Mouse (Mus musculus) hindbrain, embryonic 16.5 days (tissue): ENCODE measurements around the gene S100a2. TPM values are rescaled to one million over a fixed set of nuclear protein-coding genes. Genes with fewer than 3 reads are reported as not detected.
A peak's percentile ranks its signal among the peaks of the same experiment; 100 is the strongest.

Experiments used
- ATAC-seq: fragments of 200-750 bp; cut with Nextera tagmentation; 2 replicates; pipeline ENCODE4 v1.8.0; 2017; ENCODE audit warnings: moderate TSS enrichment, moderate library complexity
- H3K27ac ChIP-seq: fragments of 300-500 bp; sonication (generic); 2 replicates; pipeline ENCODE4 v1.5.1; 2014; ENCODE audit warnings: low read depth, mild to moderate bottlenecking, control low read depth, low read length, moderate library complexity
- H3K27me3 ChIP-seq: fragments of 300-500 bp; sonication (generic); replicated peaks from 2 replicates; pipeline ENCODE4 v1.6.1; 2014; ENCODE audit warnings: low read length; ENCODE audit not compliant: control insufficient read depth, insufficient read depth
- H3K36me3 ChIP-seq: fragments of 300-500 bp; sonication (generic); 2 replicates; pipeline ENCODE4 v1.6.1; 2014; ENCODE audit warnings: mild to moderate bottlenecking, low read length, moderate library complexity, mixed read lengths; ENCODE audit not compliant: control insufficient read depth, insufficient read depth
- H3K4me1 ChIP-seq: fragments of 300-500 bp; sonication (generic); 2 replicates; pipeline ENCODE4 v1.6.1; 2014; ENCODE audit warnings: low read depth, low read length; ENCODE audit not compliant: control insufficient read depth, insufficient read depth
- H3K4me2 ChIP-seq: fragments of 300-500 bp; sonication (generic); 2 replicates; pipeline ENCODE4 v1.6.1; 2014; ENCODE audit warnings: mild to moderate bottlenecking, low read length, control low read depth, moderate library complexity
- H3K4me3 ChIP-seq: fragments of 300-500 bp; sonication (generic); 2 replicates; pipeline ENCODE4 v1.5.1; 2014; ENCODE audit warnings: mild to moderate bottlenecking, low read length, control low read depth, moderate library complexity
- H3K9ac ChIP-seq: fragments of 300-500 bp; sonication (generic); 2 replicates; pipeline ENCODE4 v1.6.1; 2014; ENCODE audit warnings: low read depth, mild to moderate bottlenecking, control low read depth, low read length, moderate library complexity
- H3K9me3 ChIP-seq: fragments of 300-500 bp; sonication (generic); 2 replicates; pipeline ENCODE4 v1.6.1; 2014; ENCODE audit warnings: mild to moderate bottlenecking, low read length, moderate library complexity; ENCODE audit not compliant: control insufficient read depth
- WGBS: fragments of 180-500 bp; shearing (Covaris S2); extraction: QIAGEN DNeasy Blood & Tissue Kit; methylation state at CpG from one replicate; pipeline ENCODE4 v1.1.7; 2014; 5-methylcytosine and 5-hydroxymethylcytosine counted together
- polyA plus RNA-seq: library from polyadenylated mRNA; unstranded; fragments of >200 nt; fragmentation: Nextera tagmentation; extraction: Ambion mirVana; gene quantifications from 2 replicates; pipeline ENCODE4 v1.2.1, GENCODE M21; 2015

The S100a2 gene
- polyA plus RNA-seq, 1 experiment from 2014 or later = not detected

GRCm38 (mm10) chr3:90609102-90609501 is 19.1 kb downstream of the S100a2 start:
- Histone ChIP-seq H3K9me3 (no peaks in the 10 kb centered on the region), H3K27ac (no peak overlapping the region), H3K36me3 (no peaks in the 10 kb centered on the region), H3K9ac (no peak overlapping the region), H3K4me1 (peaks cover 5% of the 10 kb centered on the region), H3K27me3 (peaks cover 3% of the 10 kb centered on the region), H3K4me3 (no peak overlapping the region), H3K4me2 (no peak overlapping the region)
- ATAC-seq = no peak

GRCm38 (mm10) chr3:90611494-90611893 is 21.4 kb downstream of the S100a2 start:
- Histone ChIP-seq H3K4me2 (no peak overlapping the region), H3K4me3 (no peak overlapping the region), H3K27me3 (peaks cover 3% of the 10 kb centered on the region), H3K27ac (no peak overlapping the region), H3K4me1 (peaks cover 5% of the 10 kb centered on the region; the same call in 1 of the 2 replicates), H3K36me3 (no peaks in the 10 kb centered on the region), H3K9ac (no peak overlapping the region), H3K9me3 (no peaks in the 10 kb centered on the region)
- no peak for ATAC-seq
- WGBS = 95% methylated on average over 3 of the region's 3 CpGs

- ATAC-seq = no peak
- H3K4me1 ChIP-seq = peaks cover 5% of the 10 kb centered on the region; the same call in 1 of the 2 replicates
- H3K36me3 ChIP-seq = no peaks in the 10 kb centered on the region
- 72% methylated on average over 4 of the region's 4 CpGs for WGBS
- peaks cover 3% of the 10 kb centered on the region for H3K27me3 ChIP-seq
- H3K9ac ChIP-seq = no peak overlapping the region
- H3K9me3 ChIP-seq = no peaks in the 10 kb centered on the region
- H3K4me3 ChIP-seq = no peak overlapping the region
- no peak overlapping the region for H3K27ac ChIP-seq
- H3K4me2 ChIP-seq = no peak overlapping the region
These were observed 22.0 kb downstream of the S100a2 start for GRCm38 (mm10) chr3:90612061-90612460.

GRCm38 (mm10) chr3:90612728-90613291 is 22.8 kb downstream of the S100a2 start, which contains the start of gene S100a6:
TSS of gene S100a6 (plus strand) at chr3:90612882.
- Histone ChIP-seq H3K4me2 (peak within 1 kb of the TSS; percentile 71), H3K4me1 (peaks cover 5% of the 10 kb centered on the region; the same call in 1 of the 2 replicates), H3K27me3 (peaks cover 3% of the 10 kb centered on the region), H3K27ac (no peak within 1 kb of the TSS), H3K36me3 (no peaks in the 10 kb centered on the region), H3K4me3 (peak within 1 kb of the TSS; percentile 35), H3K9me3 (no peaks in the 10 kb centered on the region), H3K9ac (peak within 1 kb of the TSS; percentile 51)
- ATAC-seq = peak; percentile 86
- WGBS = under 1% methylated on average over 23 of the region's 23 CpGs

GRCm38 (mm10) chr3:90613461-90614147 is 23.6 kb downstream of the S100a2 start:
- no peak overlapping the region for H3K27ac ChIP-seq
- 77% methylated on average over 7 of the region's 7 CpGs for WGBS
- peak overlapping the region; percentile 71 for H3K4me2 ChIP-seq
- H3K36me3 ChIP-seq = no peaks in the 10 kb centered on the region
- H3K9me3 ChIP-seq = no peaks in the 10 kb centered on the region
- no peak for ATAC-seq
- peaks cover 5% of the 10 kb centered on the region; the same call in 1 of the 2 replicates for H3K4me1 ChIP-seq
- H3K27me3 ChIP-seq = peaks cover 3% of the 10 kb centered on the region
- H3K9ac ChIP-seq = no peak overlapping the region
- H3K4me3 ChIP-seq = peak overlapping the region; percentile 35

- peaks cover 5% of the 10 kb centered on the region; the same call in 1 of the 2 replicates for H3K4me1 ChIP-seq
- no peaks in the 10 kb centered on the region for H3K36me3 ChIP-seq
- no peak overlapping the region for H3K27ac ChIP-seq
- 91% methylated on average over 6 of the region's 6 CpGs for WGBS
- no peak overlapping the region for H3K4me2 ChIP-seq
- no peak overlapping the region for H3K4me3 ChIP-seq
- no peak overlapping the region for H3K9ac ChIP-seq
- ATAC-seq = no peak
- H3K27me3 ChIP-seq = peaks cover 3% of the 10 kb centered on the region
- no peaks in the 10 kb centered on the region for H3K9me3 ChIP-seq
These were observed 24.1 kb downstream of the S100a2 start for GRCm38 (mm10) chr3:90614148-90614530.

GRCm38 (mm10) chr3:90614611-90615251 is 24.7 kb downstream of the S100a2 start:
- ATAC-seq = no peak
- no peaks in the 10 kb centered on the region for H3K9me3 ChIP-seq
- H3K4me1 ChIP-seq = peaks cover 5% of the 10 kb centered on the region; the same call in 1 of the 2 replicates
- no peak overlapping the region for H3K4me3 ChIP-seq
- WGBS = 89% methylated on average over 11 of the region's 11 CpGs
- no peak overlapping the region for H3K4me2 ChIP-seq
- no peak overlapping the region for H3K9ac ChIP-seq
- no peak overlapping the region for H3K27ac ChIP-seq
- H3K27me3 ChIP-seq = peaks cover 3% of the 10 kb centered on the region
- H3K36me3 ChIP-seq = no peaks in the 10 kb centered on the region

- no peak overlapping the region for H3K27ac ChIP-seq
- 8% methylated on average over 7 of the region's 7 CpGs for WGBS
- no peak overlapping the region for H3K9ac ChIP-seq
- H3K4me2 ChIP-seq = no peak overlapping the region
- H3K4me3 ChIP-seq = no peak overlapping the region
- no peaks in the 10 kb centered on the region for H3K9me3 ChIP-seq
- H3K4me1 ChIP-seq = peaks cover 5% of the 10 kb centered on the region; the same call in 1 of the 2 replicates
- H3K36me3 ChIP-seq = no peaks in the 10 kb centered on the region
- H3K27me3 ChIP-seq = peaks cover 3% of the 10 kb centered on the region
- peak; percentile 71 for ATAC-seq
These were observed 25.4 kb downstream of the S100a2 start for GRCm38 (mm10) chr3:90615415-90615814.

- no peak overlapping the region for H3K4me2 ChIP-seq
- WGBS = 83% methylated on average over 1 of the region's 1 CpGs
- H3K4me3 ChIP-seq = no peak overlapping the region
- H3K4me1 ChIP-seq = peaks cover 5% of the 10 kb centered on the region; the same call in 1 of the 2 replicates
- no peak for ATAC-seq
- no peak overlapping the region for H3K9ac ChIP-seq
- no peak overlapping the region for H3K27ac ChIP-seq
- H3K27me3 ChIP-seq = peaks cover 3% of the 10 kb centered on the region
- H3K36me3 ChIP-seq = no peaks in the 10 kb centered on the region
- no peaks in the 10 kb centered on the region for H3K9me3 ChIP-seq
These were observed 25.9 kb downstream of the S100a2 start for GRCm38 (mm10) chr3:90615911-90616310.
